Mouse (Mus musculus): ENCODE data around the gene Angpt4. TPM values are rescaled to one million over a fixed set of nuclear protein-coding genes. Genes with fewer than 3 reads are reported as not detected.

The Angpt4 gene
- polyA plus RNA-seq, 1 experiment from 2014 or later = 0.32 TPM

- H3K27me3 ChIP-seq (replicated peaks; ENCODE audit: control insufficient read depth, insufficient read depth, low read length) = no peaks in the 10 kb centered on the region
- 46% methylated on average over 4 of the region's 4 CpGs for WGBS
- H3K27ac ChIP-seq (ENCODE audit: low read depth, low read length) = no peak overlapping the region
- H3K9ac ChIP-seq (ENCODE audit: low read depth, low read length) = no peak overlapping the region
- H3K4me3 ChIP-seq (ENCODE audit: low read depth, low read length) = no peak overlapping the region
- H3K9me3 ChIP-seq (ENCODE audit: control insufficient read depth, low read length) = no peaks in the 10 kb centered on the region
- no peaks in the 10 kb centered on the region for H3K4me1 ChIP-seq (replicated peaks; ENCODE audit: control insufficient read depth, insufficient read depth, low read length)
- ATAC-seq (replicated peaks; ENCODE audit: low FRiP score) (no peak), DNase-seq (ENCODE audit: low spot score) (no peak)
- no peak overlapping the region for H3K4me2 ChIP-seq
- H3K36me3 ChIP-seq (ENCODE audit: control insufficient read depth, insufficient read depth, low read length) = no peaks in the 10 kb centered on the region
Measured at GRCm38 (mm10) chr2:151921596-151921995, 10.6 kb downstream of the Angpt4 start.

- Histone ChIP-seq H3K4me2 (no peak overlapping the region), H3K27ac (ENCODE audit: low read depth, low read length) (no peak overlapping the region), H3K4me1 (replicated peaks; ENCODE audit: control insufficient read depth, insufficient read depth, low read length) (no peaks in the 10 kb centered on the region), H3K36me3 (ENCODE audit: control insufficient read depth, insufficient read depth, low read length) (no peaks in the 10 kb centered on the region), H3K9me3 (ENCODE audit: control insufficient read depth, low read length) (no peaks in the 10 kb centered on the region), H3K9ac (ENCODE audit: low read depth, low read length) (no peak overlapping the region), H3K27me3 (replicated peaks; ENCODE audit: control insufficient read depth, insufficient read depth, low read length) (no peaks in the 10 kb centered on the region), H3K4me3 (ENCODE audit: low read depth, low read length) (no peak overlapping the region)
- ATAC-seq (replicated peaks; ENCODE audit: low FRiP score) = no peak
- DNase-seq (ENCODE audit: low spot score) = no peak
- 75% methylated on average over 7 of the region's 7 CpGs for WGBS
Measured at GRCm38 (mm10) chr2:151924276-151924675, 13.3 kb downstream of the Angpt4 start.

GRCm38 (mm10) chr2:151925715-151926114 lies 14.7 kb downstream of the Angpt4 start:
- H3K4me1 ChIP-seq (replicated peaks; ENCODE audit: control insufficient read depth, insufficient read depth, low read length) = no peaks in the 10 kb centered on the region
- ATAC-seq (replicated peaks; ENCODE audit: low FRiP score) = no peak; the same call in 1 of the 2 replicates
- H3K9ac ChIP-seq (ENCODE audit: low read depth, low read length) = no peak overlapping the region
- H3K27ac ChIP-seq (ENCODE audit: low read depth, low read length) = no peak overlapping the region
- no peak overlapping the region for H3K4me3 ChIP-seq (ENCODE audit: low read depth, low read length)
- no peaks in the 10 kb centered on the region for H3K36me3 ChIP-seq (ENCODE audit: control insufficient read depth, insufficient read depth, low read length)
- H3K27me3 ChIP-seq (replicated peaks; ENCODE audit: control insufficient read depth, insufficient read depth, low read length) = no peaks in the 10 kb centered on the region
- no peak overlapping the region for H3K4me2 ChIP-seq
- H3K9me3 ChIP-seq (ENCODE audit: control insufficient read depth, low read length) = no peaks in the 10 kb centered on the region
- DNase-seq (ENCODE audit: low spot score) = no peak
- 57% methylated on average over 4 of the region's 4 CpGs for WGBS

- Histone ChIP-seq H3K4me2 (no peak overlapping the region), H3K27ac (ENCODE audit: low read depth, low read length) (no peak overlapping the region), H3K27me3 (replicated peaks; ENCODE audit: control insufficient read depth, insufficient read depth, low read length) (no peaks in the 10 kb centered on the region), H3K4me3 (ENCODE audit: low read depth, low read length) (no peak overlapping the region), H3K36me3 (ENCODE audit: control insufficient read depth, insufficient read depth, low read length) (no peaks in the 10 kb centered on the region), H3K9ac (ENCODE audit: low read depth, low read length) (no peak overlapping the region), H3K4me1 (replicated peaks; ENCODE audit: control insufficient read depth, insufficient read depth, low read length) (no peaks in the 10 kb centered on the region), H3K9me3 (ENCODE audit: control insufficient read depth, low read length) (no peaks in the 10 kb centered on the region)
- WGBS = 79% methylated on average over 11 of the region's 11 CpGs
- no peak for ATAC-seq (replicated peaks; ENCODE audit: low FRiP score)
- DNase-seq (ENCODE audit: low spot score) = no peak
Measured at GRCm38 (mm10) chr2:151927103-151927502, 16.1 kb downstream of the Angpt4 start.

- no peaks in the 10 kb centered on the region for H3K4me1 ChIP-seq (replicated peaks; ENCODE audit: control insufficient read depth, insufficient read depth, low read length)
- no peaks in the 10 kb centered on the region for H3K27me3 ChIP-seq (replicated peaks; ENCODE audit: control insufficient read depth, insufficient read depth, low read length)
- no peaks in the 10 kb centered on the region for H3K36me3 ChIP-seq (ENCODE audit: control insufficient read depth, insufficient read depth, low read length)
- DNase-seq (ENCODE audit: low spot score) (peak; percentile 82), ATAC-seq (replicated peaks; ENCODE audit: low FRiP score) (no peak)
- no peaks in the 10 kb centered on the region for H3K9me3 ChIP-seq (ENCODE audit: control insufficient read depth, low read length)
- no peak overlapping the region for H3K9ac ChIP-seq (ENCODE audit: low read depth, low read length)
- H3K27ac ChIP-seq (ENCODE audit: low read depth, low read length) = no peak overlapping the region
- 26% methylated on average over 7 of the region's 7 CpGs for WGBS
- H3K4me3 ChIP-seq (ENCODE audit: low read depth, low read length) = no peak overlapping the region
- H3K4me2 ChIP-seq = no peak overlapping the region
Measured at GRCm38 (mm10) chr2:151930389-151931074, 19.5 kb downstream of the Angpt4 start.

GRCm38 (mm10) chr2:151937893-151938292 lies 26.9 kb downstream of the Angpt4 start:
- Histone ChIP-seq H3K9ac (ENCODE audit: low read depth, low read length) (no peak overlapping the region), H3K9me3 (ENCODE audit: control insufficient read depth, low read length) (no peaks in the 10 kb centered on the region), H3K4me1 (replicated peaks; ENCODE audit: control insufficient read depth, insufficient read depth, low read length) (no peaks in the 10 kb centered on the region), H3K36me3 (ENCODE audit: control insufficient read depth, insufficient read depth, low read length) (no peaks in the 10 kb centered on the region), H3K27ac (ENCODE audit: low read depth, low read length) (no peak overlapping the region), H3K27me3 (replicated peaks; ENCODE audit: control insufficient read depth, insufficient read depth, low read length) (no peaks in the 10 kb centered on the region), H3K4me2 (no peak overlapping the region), H3K4me3 (ENCODE audit: low read depth, low read length) (no peak overlapping the region)
- 63% methylated on average over 3 of the region's 3 CpGs for WGBS
- no peak for ATAC-seq (replicated peaks; ENCODE audit: low FRiP score)
- no peak for DNase-seq (ENCODE audit: low spot score)

GRCm38 (mm10) chr2:151938780-151939200 lies 27.8 kb downstream of the Angpt4 start:
- 68% methylated on average over 11 of the region's 11 CpGs for WGBS
- Histone ChIP-seq H3K4me1 (replicated peaks; ENCODE audit: control insufficient read depth, insufficient read depth, low read length) (no peaks in the 10 kb centered on the region), H3K4me2 (no peak overlapping the region), H3K4me3 (ENCODE audit: low read depth, low read length) (no peak overlapping the region), H3K36me3 (ENCODE audit: control insufficient read depth, insufficient read depth, low read length) (no peaks in the 10 kb centered on the region), H3K9me3 (ENCODE audit: control insufficient read depth, low read length) (no peaks in the 10 kb centered on the region), H3K27ac (ENCODE audit: low read depth, low read length) (no peak overlapping the region), H3K9ac (ENCODE audit: low read depth, low read length) (no peak overlapping the region), H3K27me3 (replicated peaks; ENCODE audit: control insufficient read depth, insufficient read depth, low read length) (no peaks in the 10 kb centered on the region)
- no peak for ATAC-seq (replicated peaks; ENCODE audit: low FRiP score)
- no peak for DNase-seq (ENCODE audit: low spot score)

- 72% methylated on average over 5 of the region's 5 CpGs for WGBS
- no peak overlapping the region for H3K27ac ChIP-seq (ENCODE audit: low read depth, low read length)
- no peaks in the 10 kb centered on the region for H3K9me3 ChIP-seq (ENCODE audit: control insufficient read depth, low read length)
- H3K4me1 ChIP-seq (replicated peaks; ENCODE audit: control insufficient read depth, insufficient read depth, low read length) = no peaks in the 10 kb centered on the region
- ATAC-seq (replicated peaks; ENCODE audit: low FRiP score) (no peak), DNase-seq (ENCODE audit: low spot score) (no peak)
- no peaks in the 10 kb centered on the region for H3K36me3 ChIP-seq (ENCODE audit: control insufficient read depth, insufficient read depth, low read length)
- no peak overlapping the region for H3K9ac ChIP-seq (ENCODE audit: low read depth, low read length)
- H3K4me2 ChIP-seq = no peak overlapping the region
- H3K27me3 ChIP-seq (replicated peaks; ENCODE audit: control insufficient read depth, insufficient read depth, low read length) = no peaks in the 10 kb centered on the region
- no peak overlapping the region for H3K4me3 ChIP-seq (ENCODE audit: low read depth, low read length)
Measured at GRCm38 (mm10) chr2:151939651-151940420, 28.8 kb downstream of the Angpt4 start.

- no peak overlapping the region for H3K4me3 ChIP-seq (ENCODE audit: low read depth, low read length)
- no peaks in the 10 kb centered on the region for H3K9me3 ChIP-seq (ENCODE audit: control insufficient read depth, low read length)
- DNase-seq (ENCODE audit: low spot score) (no peak), ATAC-seq (replicated peaks; ENCODE audit: low FRiP score) (no peak)
- no peaks in the 10 kb centered on the region for H3K27me3 ChIP-seq (replicated peaks; ENCODE audit: control insufficient read depth, insufficient read depth, low read length)
- H3K27ac ChIP-seq (ENCODE audit: low read depth, low read length) = no peak overlapping the region
- no peak overlapping the region for H3K4me2 ChIP-seq
- H3K9ac ChIP-seq (ENCODE audit: low read depth, low read length) = no peak overlapping the region
- H3K36me3 ChIP-seq (ENCODE audit: control insufficient read depth, insufficient read depth, low read length) = no peaks in the 10 kb centered on the region
- H3K4me1 ChIP-seq (replicated peaks; ENCODE audit: control insufficient read depth, insufficient read depth, low read length) = no peaks in the 10 kb centered on the region
- WGBS = 32% methylated on average over 2 of the region's 2 CpGs
Measured at GRCm38 (mm10) chr2:151941269-151941668, 30.3 kb downstream of the Angpt4 start.
